Mouse (Mus musculus): ENCODE measurements at regions not wholly inside any gene's neighbourhood (a gene's known extent, or its start where the extent isn't known, plus 50 kb on each side); places are given as distances from the start of the nearest gene placed in this dataset.

DNA sequence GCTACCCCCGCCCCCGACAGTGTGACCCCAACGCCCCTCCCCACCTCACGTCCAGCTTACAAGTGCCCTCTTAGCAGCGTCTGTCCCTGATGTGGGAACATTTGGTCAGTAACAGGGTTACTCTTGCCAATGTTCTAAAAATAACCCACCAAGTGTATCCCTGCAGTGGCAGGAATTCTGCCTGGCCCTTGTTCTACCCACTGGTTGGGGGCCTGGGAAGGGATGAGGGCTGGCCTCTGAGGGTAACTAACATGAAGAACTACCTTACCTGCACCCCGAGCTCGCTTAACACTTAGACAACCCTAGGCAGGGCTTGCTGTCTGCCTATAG lies 56.9 kb upstream of the Casz1 start:
- H3K27me3 ChIP-seq (ENCODE audit: insufficient read depth, low read length): peaks cover 13% of the 10 kb centered on the region
- no peak overlapping the region for H3K4me3 ChIP-seq (ENCODE audit: low read depth, low read length)
- ATAC-seq (no peak), DNase-seq (no peak)
- H3K9ac ChIP-seq (replicated peaks): no peak overlapping the region
- WGBS (ENCODE audit: insufficient replicate concordance): 74% methylated on average over 7 of the region's 7 CpGs
- no peak for TF ChIP-seq CTCF (IDR thresholded peaks at IDR 0.05; ENCODE audit: low read depth)
- TF ChIP-seq EP300 (IDR thresholded peaks at IDR 0.05; ENCODE audit: low read depth): no peak
- H3K9me3 ChIP-seq (ENCODE audit: low read length): no peaks in the 10 kb centered on the region
- H3K36me3 ChIP-seq (replicated peaks; ENCODE audit: insufficient read depth, low read length): no peaks in the 10 kb centered on the region
- no peaks in the 10 kb centered on the region for H3K4me1 ChIP-seq (ENCODE audit: insufficient read depth)
- H3K27ac ChIP-seq (ENCODE audit: low read depth): no peak overlapping the region
- H3K4me2 ChIP-seq (ENCODE audit: low read depth, low read length): no peak overlapping the region

GRCm38 (mm10) chr4:148750030-148750429 lies 54.2 kb upstream of the Casz1 start:
- no peaks in the 10 kb centered on the region for H3K9me3 ChIP-seq (ENCODE audit: low read length)
- H3K36me3 ChIP-seq (replicated peaks; ENCODE audit: insufficient read depth, low read length): no peaks in the 10 kb centered on the region
- H3K9ac ChIP-seq (replicated peaks): no peak overlapping the region
- H3K4me1 ChIP-seq (ENCODE audit: insufficient read depth): no peaks in the 10 kb centered on the region
- H3K27me3 ChIP-seq (ENCODE audit: insufficient read depth, low read length): no peaks in the 10 kb centered on the region
- H3K27ac ChIP-seq (ENCODE audit: low read depth): no peak overlapping the region
- ATAC-seq (no peak), DNase-seq (no peak)
- no peak overlapping the region for H3K4me3 ChIP-seq (ENCODE audit: low read depth, low read length)
- no peak for TF ChIP-seq CTCF (IDR thresholded peaks at IDR 0.05; ENCODE audit: low read depth)
- TF ChIP-seq EP300 (IDR thresholded peaks at IDR 0.05; ENCODE audit: low read depth): no peak
- WGBS (ENCODE audit: insufficient replicate concordance): 80% methylated on average over 10 of the region's 10 CpGs
- no peak overlapping the region for H3K4me2 ChIP-seq (ENCODE audit: low read depth, low read length)

GRCm38 (mm10) chr4:148751591-148751990 lies 52.6 kb upstream of the Casz1 start:
- no peaks in the 10 kb centered on the region for H3K36me3 ChIP-seq (replicated peaks; ENCODE audit: insufficient read depth, low read length)
- H3K27ac ChIP-seq (ENCODE audit: low read depth): no peak overlapping the region
- DNase-seq (no peak), ATAC-seq (no peak)
- no peaks in the 10 kb centered on the region for H3K9me3 ChIP-seq (ENCODE audit: low read length)
- H3K4me3 ChIP-seq (ENCODE audit: low read depth, low read length): no peak overlapping the region
- WGBS (ENCODE audit: insufficient replicate concordance): 65% methylated on average over 7 of the region's 7 CpGs
- no peak overlapping the region for H3K4me2 ChIP-seq (ENCODE audit: low read depth, low read length)
- H3K4me1 ChIP-seq (ENCODE audit: insufficient read depth): no peaks in the 10 kb centered on the region
- TF ChIP-seq EP300 (IDR thresholded peaks at IDR 0.05; ENCODE audit: low read depth) (no peak), CTCF (IDR thresholded peaks at IDR 0.05; ENCODE audit: low read depth) (no peak)
- H3K27me3 ChIP-seq (ENCODE audit: insufficient read depth, low read length): no peaks in the 10 kb centered on the region
- H3K9ac ChIP-seq (replicated peaks): no peak overlapping the region

- Histone ChIP-seq H3K27me3 (ENCODE audit: insufficient read depth, low read length) (no peaks in the 10 kb centered on the region), H3K4me2 (ENCODE audit: low read depth, low read length) (no peak overlapping the region), H3K4me1 (ENCODE audit: insufficient read depth) (no peaks in the 10 kb centered on the region), H3K36me3 (replicated peaks; ENCODE audit: insufficient read depth, low read length) (no peaks in the 10 kb centered on the region), H3K9ac (replicated peaks) (no peak overlapping the region), H3K4me3 (ENCODE audit: low read depth, low read length) (no peak overlapping the region), H3K9me3 (ENCODE audit: low read length) (no peaks in the 10 kb centered on the region), H3K27ac (ENCODE audit: low read depth) (no peak overlapping the region)
- DNase-seq (no peak), ATAC-seq (no peak)
- WGBS (ENCODE audit: insufficient replicate concordance): 75% methylated on average over 14 of the region's 14 CpGs
- TF ChIP-seq EP300 (IDR thresholded peaks at IDR 0.05; ENCODE audit: low read depth) (no peak), CTCF (IDR thresholded peaks at IDR 0.05; ENCODE audit: low read depth) (no peak)
Observed at GRCm38 (mm10) chr4:148752360-148753093, 51.7 kb upstream of the Casz1 start.

DNA sequence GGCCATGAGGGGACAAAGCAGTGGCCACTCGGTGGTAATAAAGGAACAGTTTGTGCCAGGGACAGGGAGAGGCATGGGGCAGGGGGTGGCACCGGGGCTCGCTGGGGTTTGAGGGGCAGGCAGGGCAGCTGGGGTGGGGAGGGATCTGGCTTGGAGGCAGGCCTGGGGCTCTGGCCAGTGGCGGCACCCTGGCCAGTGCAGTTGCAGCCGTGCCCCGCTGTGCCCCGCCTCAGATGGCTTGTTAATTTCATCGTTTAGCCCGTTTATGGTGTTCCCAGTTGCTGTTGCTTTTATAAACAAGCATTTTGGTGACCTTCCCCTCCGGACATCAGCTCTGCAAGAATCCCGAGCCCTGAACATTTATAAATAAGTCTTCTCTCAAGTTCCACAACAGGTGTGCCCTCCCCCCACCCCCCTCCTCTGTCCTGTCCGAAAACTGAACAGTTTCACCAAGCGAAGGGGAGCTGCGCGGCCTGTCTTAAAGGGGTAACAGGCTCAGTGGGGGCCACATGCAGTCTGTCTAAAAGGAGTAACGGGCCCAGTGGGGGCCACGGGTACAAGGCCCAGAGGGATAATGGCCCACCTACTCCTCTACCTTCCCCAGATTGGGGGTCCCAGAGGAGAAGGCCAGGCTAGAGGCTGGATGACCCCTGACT lies 51.0 kb upstream of the Casz1 start:
- Histone ChIP-seq H3K27me3 (ENCODE audit: insufficient read depth, low read length) (no peaks in the 10 kb centered on the region), H3K4me2 (ENCODE audit: low read depth, low read length) (no peak overlapping the region), H3K9me3 (ENCODE audit: low read length) (no peaks in the 10 kb centered on the region), H3K9ac (replicated peaks) (no peak overlapping the region), H3K27ac (ENCODE audit: low read depth) (no peak overlapping the region), H3K36me3 (replicated peaks; ENCODE audit: insufficient read depth, low read length) (no peaks in the 10 kb centered on the region), H3K4me3 (ENCODE audit: low read depth, low read length) (no peak overlapping the region), H3K4me1 (ENCODE audit: insufficient read depth) (no peaks in the 10 kb centered on the region)
- no peak for ATAC-seq
- TF ChIP-seq CTCF (IDR thresholded peaks at IDR 0.05; ENCODE audit: low read depth): no peak
- no peak for TF ChIP-seq EP300 (IDR thresholded peaks at IDR 0.05; ENCODE audit: low read depth)
- no peak for DNase-seq
- WGBS (ENCODE audit: insufficient replicate concordance): 75% methylated on average over 17 of the region's 17 CpGs

DNA sequence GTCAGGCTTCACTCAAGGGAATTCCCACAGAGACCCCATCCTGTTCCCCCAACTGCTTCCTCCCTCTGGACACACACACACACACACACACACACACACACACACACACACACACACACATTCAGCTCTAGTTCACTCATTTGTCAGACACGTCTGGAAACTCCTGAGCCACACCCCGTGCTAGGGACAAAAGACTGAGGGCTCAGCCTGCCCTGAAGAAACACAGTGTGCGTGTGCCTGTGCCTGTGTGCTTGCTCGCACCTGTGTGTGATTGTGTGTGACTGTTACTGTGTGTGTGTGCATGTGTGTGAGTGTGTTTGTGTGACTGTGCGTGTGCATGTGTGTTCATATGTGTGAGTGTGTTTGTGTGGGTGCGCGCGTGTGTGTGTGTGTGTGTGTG lies 50.4 kb upstream of the Casz1 start:
- no peaks in the 10 kb centered on the region for H3K4me1 ChIP-seq (ENCODE audit: insufficient read depth)
- 83% methylated on average over 8 of the region's 8 CpGs for WGBS (ENCODE audit: insufficient replicate concordance)
- H3K27ac ChIP-seq (ENCODE audit: low read depth): no peak overlapping the region
- H3K4me2 ChIP-seq (ENCODE audit: low read depth, low read length): no peak overlapping the region
- TF ChIP-seq EP300 (IDR thresholded peaks at IDR 0.05; ENCODE audit: low read depth) (no peak), CTCF (IDR thresholded peaks at IDR 0.05; ENCODE audit: low read depth) (no peak)
- ATAC-seq (no peak), DNase-seq (no peak)
- H3K27me3 ChIP-seq (ENCODE audit: insufficient read depth, low read length): no peaks in the 10 kb centered on the region
- H3K9ac ChIP-seq (replicated peaks): no peak overlapping the region
- no peak overlapping the region for H3K4me3 ChIP-seq (ENCODE audit: low read depth, low read length)
- no peaks in the 10 kb centered on the region for H3K36me3 ChIP-seq (replicated peaks; ENCODE audit: insufficient read depth, low read length)
- no peaks in the 10 kb centered on the region for H3K9me3 ChIP-seq (ENCODE audit: low read length)

Measured in liver, postnatal 0 days (tissue).